Mouse (Mus musculus) T-helper 1 cell (primary cell): ENCODE results near the gene Smad3.

ENCODE experiments used
- in situ Hi-C: fragments of 300-600 bp; cut with MboI, MseI; formaldehyde crosslinking; loops from one replicate; pipeline ENCODE4 v1.15.1; 2025; ENCODE audit warnings: high pct_unique_total_duplicates

The Smad3 gene

GRCm38 (mm10) chr9:63721573-63722275, 36.1 kb downstream of the Smad3 start:
- in situ Hi-C loops = loop anchor here (25.0 kb wide), 1 partner anchor 1359 kb away; no protein-coding TSS in a partner anchor

GRCm38 (mm10) chr9:63720715-63721114, 37.1 kb downstream of the Smad3 start:
- in situ Hi-C loops = loop anchor here (25.0 kb wide), 1 partner anchor 1358 kb away; no protein-coding TSS in a partner anchor

GRCm38 (mm10) chr9:63719770-63720440, 37.9 kb downstream of the Smad3 start:
- in situ Hi-C loops = loop anchor here (25.0 kb wide), 1 partner anchor 1358 kb away; no protein-coding TSS in a partner anchor

- in situ Hi-C loops = loop anchor here (25.0 kb wide), 1 partner anchor 1357 kb away; no protein-coding TSS in a partner anchor
These were observed 38.9 kb downstream of the Smad3 start for GRCm38 (mm10) chr9:63718735-63719358.

GRCm38 (mm10) chr9:63718170-63718569, 39.6 kb downstream of the Smad3 start:
- in situ Hi-C loops = loop anchor here (25.0 kb wide), 1 partner anchor 1356 kb away; no protein-coding TSS in a partner anchor

- in situ Hi-C loops = loop anchor here (25.0 kb wide), 1 partner anchor 1355 kb away; no protein-coding TSS in a partner anchor
These were observed 40.3 kb downstream of the Smad3 start for GRCm38 (mm10) chr9:63717474-63718005.

GRCm38 (mm10) chr9:63716150-63717138, 41.4 kb downstream of the Smad3 start:
- in situ Hi-C loops = loop anchor here (25.0 kb wide), 1 partner anchor 1354 kb away; no protein-coding TSS in a partner anchor

GRCm38 (mm10) chr9:63714572-63714971, 43.2 kb downstream of the Smad3 start:
- in situ Hi-C loops = loop anchor here (25.0 kb wide), 1 partner anchor 1352 kb away; no protein-coding TSS in a partner anchor

GRCm38 (mm10) chr9:63712838-63713237, 45.0 kb downstream of the Smad3 start:
- in situ Hi-C loops = loop anchor here (25.0 kb wide), 1 partner anchor 1351 kb away; no protein-coding TSS in a partner anchor

GRCm38 (mm10) chr9:63711580-63712230, 46.1 kb downstream of the Smad3 start:
- in situ Hi-C loops = loop anchor here (25.0 kb wide), 1 partner anchor 1349 kb away; no protein-coding TSS in a partner anchor

- in situ Hi-C loops = loop anchor here (25.0 kb wide), 1 partner anchor 1348 kb away; no protein-coding TSS in a partner anchor
These were observed 47.9 kb downstream of the Smad3 start for GRCm38 (mm10) chr9:63709857-63710256.

- in situ Hi-C loops = loop anchor here (25.0 kb wide), 1 partner anchor 1347 kb away; no protein-coding TSS in a partner anchor
These were observed 48.5 kb downstream of the Smad3 start for GRCm38 (mm10) chr9:63709266-63709665.

- in situ Hi-C loops = loop anchor here (25.0 kb wide), 1 partner anchor 1346 kb away; no protein-coding TSS in a partner anchor
These were observed 49.8 kb downstream of the Smad3 start for GRCm38 (mm10) chr9:63707816-63708588.

GRCm38 (mm10) chr9:63706152-63706733, 51.6 kb downstream of the Smad3 start:
- in situ Hi-C loops = loop anchor here (25.0 kb wide), 1 partner anchor 1344 kb away; no protein-coding TSS in a partner anchor

GRCm38 (mm10) chr9:63704979-63705751, 52.6 kb downstream of the Smad3 start:
- in situ Hi-C loops = loop anchor here (25.0 kb wide), 1 partner anchor 1343 kb away; no protein-coding TSS in a partner anchor

GRCm38 (mm10) chr9:63704131-63704530, 53.7 kb downstream of the Smad3 start:
- in situ Hi-C loops = loop anchor here (25.0 kb wide), 1 partner anchor 1342 kb away; no protein-coding TSS in a partner anchor

- in situ Hi-C loops = loop anchor here (25.0 kb wide), 1 partner anchor 1341 kb away; no protein-coding TSS in a partner anchor
These were observed 54.5 kb downstream of the Smad3 start for GRCm38 (mm10) chr9:63703236-63703785.
